Mouse (Mus musculus) layer of hippocampus, adult 2 months (tissue): ENCODE data around the gene Hic2. TPM values are rescaled to one million over a fixed set of nuclear protein-coding genes. Genes with fewer than 3 reads are reported as not detected.

Source experiments
- DNase-seq, 2 experiments: peaks; one replicate each; pipeline ENCODE4 v3.0.0; 2022; ENCODE audit warnings: low spot score in 2 of 2
- H3K27ac ChIP-seq: fragments of 200-600 bp; 2 replicates; pipeline ENCODE4 v1.8.1; 2022
- H3K4me3 ChIP-seq: fragments of 200-600 bp; 2 replicates; pipeline ENCODE4 v1.8.1; 2022; ENCODE audit warnings: mild to moderate bottlenecking
- CTCF ChIP-seq: fragments of 200-600 bp; conservative IDR thresholded peaks from 2 replicates; pipeline ENCODE4 v1.8.1; 2022; ENCODE audit warnings: antibody characterized with exemption, mild to moderate bottlenecking, moderate library complexity
- total RNA-seq, 2 experiments: library from RNA; stranded (reverse); gene quantifications; 2 replicates each; pipeline ENCODE4 v1.2.3; 2021

Gene Hic2
- total RNA-seq, 2 experiments from 2014 or later = 5.2 to 5.5 TPM

DNA sequence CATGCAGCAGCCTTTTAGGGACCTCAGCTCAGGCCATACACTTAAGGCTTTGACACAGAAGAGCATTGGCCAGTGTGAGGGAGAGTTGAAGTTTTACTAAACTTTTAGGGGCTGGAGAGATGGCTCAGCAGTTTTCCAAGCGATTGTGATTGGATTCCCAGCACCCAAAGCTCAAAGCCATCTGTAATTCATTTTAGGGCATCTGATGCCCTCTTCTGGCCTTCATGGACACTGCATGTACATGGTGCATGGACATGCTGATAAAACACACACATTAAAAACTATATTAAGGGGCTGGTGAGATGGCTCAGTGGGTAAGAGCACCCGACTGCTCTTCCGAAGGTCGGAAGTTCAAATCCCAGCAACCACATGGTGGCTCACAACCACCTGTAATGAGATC, 37.8 kb downstream of the Hic2 start:
- DNase-seq = peak in 1 of 2 experiments; percentile 42
- Histone ChIP-seq H3K4me3 (no peak overlapping the region), H3K27ac (no peak overlapping the region)
- peak; percentile 75 for TF ChIP-seq CTCF

DNA sequence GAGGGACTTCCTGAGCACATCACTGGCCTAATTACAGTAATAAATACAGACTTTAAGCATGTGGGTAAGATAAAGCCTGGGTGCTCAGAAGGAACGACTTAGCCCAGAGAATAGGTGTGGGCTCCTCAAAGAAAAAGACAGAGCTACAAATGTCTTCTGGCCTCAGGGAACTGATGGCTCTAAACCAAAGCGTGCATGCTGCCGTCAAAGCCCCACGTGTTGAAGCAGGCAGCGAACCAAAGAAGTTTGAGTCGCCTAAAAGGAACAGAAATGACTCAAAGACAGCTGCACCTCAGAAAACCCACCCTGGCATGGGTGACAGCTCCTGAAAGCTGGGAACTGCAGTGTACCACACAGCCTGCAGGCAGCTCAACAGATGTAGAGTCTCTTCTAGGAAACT, 38.5 kb downstream of the Hic2 start:
- Histone ChIP-seq H3K27ac (no peak overlapping the region), H3K4me3 (no peak overlapping the region)
- no peak for DNase-seq
- TF ChIP-seq CTCF = no peak

DNA sequence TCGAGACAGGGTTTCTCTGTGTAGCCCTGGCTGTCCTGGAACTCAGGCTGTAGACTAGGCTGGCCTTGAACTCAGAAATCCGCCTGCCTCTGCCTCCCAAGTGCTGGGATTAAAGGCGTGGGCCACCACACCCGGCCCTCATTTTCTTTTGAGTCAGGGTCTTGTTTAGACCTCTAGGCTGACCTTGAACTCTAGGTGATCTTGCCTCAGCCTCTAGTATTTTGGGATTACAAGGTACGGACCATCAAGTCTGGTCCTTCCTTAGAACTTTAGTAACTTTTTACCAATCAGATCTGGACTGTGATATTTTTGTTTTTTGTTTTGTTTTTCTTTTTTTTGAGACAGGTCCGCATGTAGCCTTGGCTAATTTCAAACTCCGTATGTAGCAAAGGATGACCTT, 42.3 kb downstream of the Hic2 start, which contains the start of gene Tmem191c:
TSS of gene Tmem191c (plus strand) at position 357 of the 400 bp plus-strand sequence.
- H3K4me3 ChIP-seq = peak within 1 kb of the TSS; percentile 87
- no peak for TF ChIP-seq CTCF
- no peak for DNase-seq
- peak within 1 kb of the TSS; percentile 94 for H3K27ac ChIP-seq

DNA sequence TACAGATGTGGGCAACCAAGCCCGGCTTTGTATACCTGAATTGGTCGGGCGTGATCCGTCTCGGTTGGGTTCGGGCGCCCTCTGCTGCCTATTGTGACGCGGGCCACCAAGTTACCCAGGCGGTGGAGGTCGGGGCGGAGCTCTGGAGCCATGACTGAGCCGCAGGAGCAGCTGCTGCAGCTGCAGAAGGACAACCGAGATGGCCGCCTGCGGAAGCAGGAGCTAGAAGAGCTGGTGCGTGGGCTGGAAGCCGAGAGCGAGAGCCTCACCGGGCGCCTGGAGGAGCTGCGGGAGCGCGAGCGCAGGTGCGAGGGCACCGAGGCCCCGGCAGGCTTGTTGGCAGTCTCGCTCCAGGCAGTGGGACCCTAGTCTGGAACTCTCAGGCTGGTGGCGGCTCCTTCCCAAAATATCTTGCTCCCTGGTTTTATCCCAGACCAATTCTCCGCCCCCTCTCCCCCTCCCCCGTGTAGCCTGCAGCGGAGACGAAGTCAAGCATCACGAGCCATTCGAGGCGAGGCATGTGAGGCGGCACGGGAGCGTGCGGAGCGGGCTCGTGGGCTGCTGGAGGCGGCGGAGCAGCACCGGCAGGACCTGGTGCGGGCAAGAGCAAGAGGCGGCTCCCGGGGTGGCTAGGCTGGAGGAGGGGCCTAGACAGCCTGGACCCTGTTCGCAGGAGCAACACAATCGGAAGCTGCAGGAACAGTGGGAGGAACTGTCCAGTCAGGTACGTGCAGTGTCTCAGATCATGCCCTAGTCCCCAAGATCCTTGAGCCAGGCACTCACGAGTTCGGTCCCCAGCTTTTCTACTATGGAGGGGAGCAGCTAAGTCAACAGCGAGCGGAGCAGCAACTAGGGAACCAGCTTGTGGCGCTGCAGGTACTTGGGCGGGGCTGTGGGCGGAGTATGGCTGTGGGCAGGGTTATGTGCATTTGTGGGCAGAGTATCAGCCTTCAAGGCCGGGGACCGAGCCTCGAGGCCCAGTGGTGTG, 43.1 kb downstream of the Hic2 start:
- peak; percentile 91 for TF ChIP-seq CTCF
- H3K27ac ChIP-seq = peak overlapping the region; percentile 94
- peak; percentile 91 to 93 for DNase-seq

DNA sequence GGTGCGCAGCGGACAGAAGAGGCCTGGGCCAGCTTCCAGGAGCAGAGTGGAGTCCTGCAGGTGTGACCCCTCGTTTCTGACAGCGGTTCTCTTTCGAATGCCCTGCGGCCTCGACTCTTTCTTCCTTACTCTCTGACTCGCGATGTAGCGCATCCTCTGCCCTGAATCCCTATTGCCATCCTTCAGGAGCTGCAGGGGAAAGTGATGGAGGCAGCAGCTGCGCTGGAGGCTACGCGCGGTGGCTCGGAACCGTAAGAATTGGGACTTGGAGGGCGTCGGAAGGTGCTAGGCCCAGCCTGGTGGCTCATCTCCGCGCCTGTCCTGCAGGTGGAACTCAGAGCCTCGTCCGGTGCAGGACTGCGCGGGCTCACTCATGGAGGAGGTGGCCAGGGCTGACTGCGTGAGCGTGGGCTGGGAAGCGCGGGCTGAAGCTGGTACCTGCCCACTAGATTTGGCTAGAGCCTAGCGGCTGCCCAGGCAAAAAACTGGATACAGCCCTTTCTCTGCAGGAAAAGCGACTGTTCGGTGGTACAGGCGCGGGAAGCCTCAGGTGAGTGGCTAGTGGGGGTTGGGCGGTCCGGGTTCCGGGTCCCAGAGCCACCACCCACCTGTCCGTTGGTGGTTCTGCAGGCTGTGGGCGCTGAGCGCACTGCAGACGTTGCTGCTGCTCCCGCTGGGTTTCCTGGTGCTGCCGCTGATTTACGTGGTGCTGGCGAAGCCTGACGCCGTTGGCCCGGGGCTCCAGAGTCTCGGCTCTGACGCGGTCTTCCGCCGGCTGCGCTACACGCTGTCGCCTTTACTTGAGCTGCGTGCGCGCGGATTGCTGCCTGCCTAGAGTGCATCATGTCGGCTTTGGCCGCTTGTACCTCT, 44.2 kb downstream of the Hic2 start:
- TF ChIP-seq CTCF = no peak; the same call in 1 of the 2 replicates
- peak; percentile 67 to 74 for DNase-seq
- Histone ChIP-seq H3K27ac (peak overlapping the region; percentile 94), H3K4me3 (peak overlapping the region; percentile 87)

More for the DNA sequence above, 43.1 kb downstream of the Hic2 start:
- peak overlapping the region; percentile 87 for H3K4me3 ChIP-seq

DNA sequence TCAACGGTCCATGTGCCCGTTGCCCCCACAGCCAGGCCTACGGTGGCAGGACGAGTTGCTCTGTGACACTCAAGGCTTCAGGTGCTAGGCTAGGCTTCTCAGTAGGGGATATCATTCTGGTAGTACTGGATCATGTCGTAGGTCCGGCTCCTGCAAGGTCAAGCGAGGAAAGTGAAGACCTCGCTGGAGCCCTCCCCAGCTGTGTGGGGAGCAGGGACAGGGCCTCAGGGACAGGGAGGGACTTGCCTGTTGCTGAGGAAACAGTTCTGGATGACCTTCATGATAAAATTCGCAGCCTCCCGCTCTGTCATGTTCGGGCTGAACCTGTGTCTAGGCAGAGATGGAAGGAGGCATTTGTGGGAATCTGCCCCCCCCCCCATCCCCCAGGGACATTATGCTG, 47.1 kb downstream of the Hic2 start:
- no peak for DNase-seq
- Histone ChIP-seq H3K27ac (peak overlapping the region; percentile 53; the same call in 1 of the 2 replicates), H3K4me3 (no peak overlapping the region)
- TF ChIP-seq CTCF = no peak

DNA sequence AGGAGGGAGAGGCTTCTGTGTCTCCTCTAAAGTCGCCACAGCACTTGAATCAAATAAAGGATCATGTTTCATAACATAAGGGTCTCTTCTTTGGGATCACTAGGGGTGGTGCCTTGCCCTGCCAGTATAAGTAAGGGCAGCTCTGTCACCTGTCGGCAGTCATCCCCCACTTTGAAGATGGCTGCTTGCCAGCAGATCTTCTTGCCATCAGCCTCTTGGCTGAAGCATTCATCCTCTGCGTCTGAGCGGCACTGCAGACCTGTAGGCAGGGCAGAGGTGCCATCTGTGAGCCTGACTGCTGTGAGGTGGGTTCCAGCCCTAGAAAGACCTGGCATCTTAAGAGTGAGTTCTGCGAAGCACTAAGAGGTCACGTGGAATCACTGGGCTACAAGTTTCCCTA, 49.8 kb downstream of the Hic2 start:
- H3K27ac ChIP-seq = peak overlapping the region; percentile 18; the same call in 1 of the 2 replicates
- no peak overlapping the region for H3K4me3 ChIP-seq
- no peak for DNase-seq
- no peak for TF ChIP-seq CTCF

DNA sequence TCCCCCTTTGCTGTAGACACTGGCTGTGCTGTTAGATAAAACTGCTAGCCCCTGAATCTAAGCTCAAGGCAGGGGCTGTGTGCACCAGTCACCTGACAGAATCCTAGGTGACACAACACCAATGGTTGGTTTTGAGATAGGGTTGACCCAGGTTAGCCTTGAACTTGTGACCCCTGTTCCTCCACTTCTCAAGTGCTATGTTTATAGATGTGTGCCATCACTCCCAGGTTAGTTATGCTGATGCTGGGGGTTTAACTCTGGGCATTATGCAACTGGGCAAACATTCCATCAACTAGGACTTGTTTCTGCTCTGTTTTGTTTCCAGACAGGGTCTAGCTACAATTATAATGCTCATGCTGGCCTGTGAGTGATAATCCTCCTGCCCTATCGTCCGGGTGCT, 53.7 kb downstream of the Hic2 start:
- DNase-seq = no peak
- TF ChIP-seq CTCF = no peak
- Histone ChIP-seq H3K4me3 (no peak overlapping the region), H3K27ac (no peak overlapping the region)

DNA sequence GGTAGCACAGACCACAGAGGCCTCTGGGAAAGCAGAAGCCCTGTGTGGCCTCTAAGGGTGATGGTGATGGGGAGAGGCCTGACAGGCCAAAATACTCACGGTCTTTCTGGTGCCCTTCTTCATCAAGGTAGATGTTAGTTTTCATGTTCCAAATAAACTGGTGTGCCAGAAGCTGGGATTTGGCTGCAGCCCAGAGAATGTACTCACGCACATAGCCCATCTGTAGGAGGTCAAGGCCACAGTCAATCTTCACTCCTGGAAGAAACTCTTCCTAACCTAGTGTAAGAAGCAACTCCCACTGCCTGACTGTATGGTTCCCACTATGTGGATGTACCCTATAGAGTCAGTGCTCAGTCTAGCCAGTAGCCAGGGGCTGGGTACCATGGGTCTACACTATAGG, 57.6 kb downstream of the Hic2 start:
- Histone ChIP-seq H3K27ac (no peak overlapping the region), H3K4me3 (no peak overlapping the region)
- no peak for TF ChIP-seq CTCF
- no peak for DNase-seq

DNA sequence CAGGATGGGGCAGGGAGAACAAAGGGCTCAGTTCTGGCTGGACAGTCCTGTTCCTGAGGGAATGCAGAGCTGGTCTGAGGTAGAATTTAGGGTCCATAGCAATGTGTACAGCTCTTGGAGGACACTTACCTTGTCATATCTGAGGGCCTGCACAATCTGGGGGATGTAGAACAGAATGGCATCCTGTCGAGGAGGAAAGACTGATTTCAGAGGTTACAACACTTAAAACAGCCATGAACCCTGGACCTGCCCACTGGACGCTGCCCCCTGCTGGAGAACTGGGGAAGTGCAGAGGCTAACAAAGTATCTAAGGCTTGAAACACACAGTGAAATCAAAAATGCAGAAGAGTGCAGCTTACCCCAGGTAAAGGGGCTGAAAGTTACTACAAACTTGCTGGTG, 59.4 kb downstream of the Hic2 start:
- Histone ChIP-seq H3K27ac (no peak overlapping the region), H3K4me3 (no peak overlapping the region)
- peak in 1 of 2 experiments; percentile 76 for DNase-seq
- TF ChIP-seq CTCF = peak; percentile 95

DNA sequence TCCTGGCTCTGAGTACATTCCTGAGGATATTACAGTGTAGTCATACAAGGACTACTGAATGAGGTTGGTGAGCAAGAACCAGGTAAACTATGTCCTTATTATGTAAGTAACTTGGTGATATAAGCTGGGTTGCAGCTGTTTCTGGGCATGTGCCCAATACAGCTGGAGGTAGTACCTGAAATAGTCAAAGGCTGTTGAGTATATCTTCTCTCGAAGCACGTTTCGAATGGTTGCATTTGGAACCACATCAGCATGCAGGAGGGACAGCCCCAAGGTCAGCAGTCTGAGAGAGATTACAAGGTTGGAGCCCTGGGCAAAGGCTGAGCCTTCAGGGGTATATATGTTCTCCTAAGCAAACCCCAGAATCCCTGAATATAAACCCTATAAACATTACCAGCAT, 67.4 kb downstream of the Hic2 start:
- Histone ChIP-seq H3K4me3 (no peak overlapping the region), H3K27ac (no peak overlapping the region)
- no peak for DNase-seq
- no peak for TF ChIP-seq CTCF

DNA sequence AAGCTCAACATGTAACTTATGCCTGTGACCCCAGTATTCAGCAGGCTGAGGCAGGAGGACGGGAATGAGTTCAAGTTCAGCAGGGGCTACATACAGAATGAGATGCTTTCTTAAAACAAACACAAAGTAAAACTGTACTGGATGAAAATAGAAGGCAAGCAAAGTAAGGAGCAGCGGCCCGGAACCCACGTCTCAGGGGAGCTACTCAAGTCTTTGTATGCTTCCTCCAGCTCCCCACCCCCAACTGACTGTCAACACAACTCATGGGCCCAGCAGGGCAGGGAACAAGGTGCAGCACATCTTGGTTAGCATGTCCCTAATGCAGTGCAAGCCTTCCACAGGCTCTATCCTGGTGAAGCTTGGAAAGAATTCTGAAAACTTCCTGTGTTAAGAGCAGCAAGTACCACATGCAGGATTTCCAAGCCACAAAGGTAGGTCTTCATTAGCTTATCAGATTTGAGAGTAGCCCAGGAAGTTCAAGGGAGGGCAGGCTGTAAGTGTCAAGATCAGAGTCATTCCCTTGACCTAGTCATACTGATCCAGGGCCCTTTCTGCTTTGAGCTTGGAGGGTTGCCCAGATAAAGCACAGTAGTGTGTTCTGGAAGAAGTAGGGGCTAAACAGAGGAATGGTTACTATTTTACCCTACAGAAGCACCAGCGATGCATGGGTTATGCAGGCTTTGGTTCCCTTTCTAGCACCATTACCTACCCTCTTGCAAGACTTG, 70.3 kb downstream of the Hic2 start:
- Histone ChIP-seq H3K4me3 (no peak overlapping the region), H3K27ac (no peak overlapping the region)
- TF ChIP-seq CTCF = no peak
- no peak for DNase-seq
